Mouse (Mus musculus) heart, adult 11 months (tissue): ENCODE measurements around the gene Nfkbia.

ENCODE experiments used
- DNase-seq: peaks from one replicate; pipeline ENCODE4 v3.0.0; 2022

Gene Nfkbia

DNA sequence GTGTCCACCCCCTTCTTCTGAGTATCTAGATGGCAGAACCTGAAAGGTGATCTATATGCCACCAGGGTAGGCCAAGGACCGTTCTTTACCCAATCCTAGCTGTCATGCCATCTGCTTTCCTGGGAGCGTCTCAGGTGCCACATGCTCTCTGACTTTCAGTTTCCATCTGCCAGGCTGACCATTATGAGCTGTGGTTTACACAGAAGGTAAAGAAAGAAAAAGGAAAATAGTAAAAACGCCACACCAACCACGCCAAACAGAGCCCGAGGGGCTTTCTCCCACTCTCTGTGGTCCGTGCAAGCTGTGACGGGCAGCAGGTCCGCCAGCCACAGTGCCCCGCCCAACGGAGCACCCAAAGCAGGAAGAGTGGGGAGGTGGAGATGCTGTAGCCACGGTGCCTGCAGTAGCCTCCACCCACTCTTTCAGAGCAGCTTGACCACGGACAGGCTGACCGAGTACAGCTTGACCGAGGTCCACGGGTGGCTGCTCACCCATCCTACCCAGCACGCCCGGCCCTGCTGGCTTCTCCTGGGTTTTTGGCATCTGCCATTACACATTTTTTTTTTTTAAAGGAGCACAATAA, 27.0 kb downstream of the Nfkbia start:
- peak; percentile 97 for DNase-seq

- DNase-seq, result no peak
Observed at GRCm38 (mm10) chr12:55464846-55465361, 27.5 kb downstream of the Nfkbia start.

- peak; percentile 97 for DNase-seq
Observed at GRCm38 (mm10) chr12:55463992-55464845, 28.2 kb downstream of the Nfkbia start.

GRCm38 (mm10) chr12:55463087-55463486, 29.4 kb downstream of the Nfkbia start:
- DNase-seq, result no peak

DNA sequence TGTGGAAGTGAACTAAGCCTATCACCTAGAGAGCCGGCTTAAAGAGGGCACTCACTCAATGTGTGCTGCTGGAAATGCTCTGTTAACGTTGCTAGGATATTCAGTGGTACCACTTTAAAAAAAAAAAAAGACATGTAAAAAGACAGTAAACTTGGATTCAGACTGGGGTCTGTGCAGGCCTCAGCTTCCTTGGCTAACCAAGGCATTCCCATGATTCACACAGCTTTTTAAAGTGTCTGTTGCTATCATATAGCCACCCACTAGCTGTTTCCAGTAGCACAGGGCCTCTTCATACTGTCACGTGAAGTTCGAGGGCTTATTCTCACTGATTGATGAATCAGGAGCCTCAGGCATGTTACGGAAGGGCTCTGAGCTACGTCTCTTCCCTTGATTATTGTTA, 30.0 kb downstream of the Nfkbia start:
- DNase-seq, result no peak

GRCm38 (mm10) chr12:55461767-55462166, 30.7 kb downstream of the Nfkbia start:
- DNase-seq, result no peak

DNA sequence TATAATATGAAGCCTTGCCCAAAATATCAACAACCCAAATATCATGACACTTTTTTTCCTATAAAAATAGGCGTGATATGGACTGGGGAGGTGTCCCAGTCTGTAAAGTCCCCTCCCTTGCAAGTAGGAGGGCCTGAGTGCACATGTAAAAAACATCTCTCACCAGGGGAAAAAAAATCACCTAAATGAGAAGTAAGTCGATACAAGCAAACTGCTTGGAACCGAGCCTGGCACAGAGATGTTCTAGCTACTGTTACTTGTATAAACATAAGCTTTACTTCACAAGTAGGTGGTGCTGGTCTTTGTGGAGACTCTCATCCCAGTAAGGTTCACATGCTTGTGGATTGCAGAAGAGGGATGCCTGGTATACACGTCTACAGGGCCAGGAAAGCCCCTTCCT, 31.5 kb downstream of the Nfkbia start:
- DNase-seq, result no peak

GRCm38 (mm10) chr12:55459739-55460138, 32.7 kb downstream of the Nfkbia start:
- DNase-seq, result no peak

DNA sequence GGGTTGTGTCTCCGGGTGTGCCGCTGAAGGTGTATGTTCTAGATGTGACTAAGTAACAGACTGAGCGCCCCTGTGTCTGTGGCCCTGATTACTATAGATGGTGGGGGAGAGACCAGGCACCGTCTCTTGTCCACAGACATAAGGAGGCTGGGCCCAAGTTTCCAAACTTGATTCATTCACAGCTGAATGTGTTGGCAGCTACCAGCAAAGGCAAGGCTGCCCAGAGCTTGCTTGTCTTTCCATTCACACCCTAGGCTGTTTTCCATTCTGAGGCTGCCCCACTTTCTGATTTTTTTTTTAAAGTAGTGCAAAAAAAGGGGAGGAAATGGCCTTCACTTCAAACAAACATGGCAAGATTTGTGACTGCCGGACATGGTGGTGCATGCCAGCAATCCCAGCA, 35.6 kb downstream of the Nfkbia start:
- peak; percentile 94 for DNase-seq

DNA sequence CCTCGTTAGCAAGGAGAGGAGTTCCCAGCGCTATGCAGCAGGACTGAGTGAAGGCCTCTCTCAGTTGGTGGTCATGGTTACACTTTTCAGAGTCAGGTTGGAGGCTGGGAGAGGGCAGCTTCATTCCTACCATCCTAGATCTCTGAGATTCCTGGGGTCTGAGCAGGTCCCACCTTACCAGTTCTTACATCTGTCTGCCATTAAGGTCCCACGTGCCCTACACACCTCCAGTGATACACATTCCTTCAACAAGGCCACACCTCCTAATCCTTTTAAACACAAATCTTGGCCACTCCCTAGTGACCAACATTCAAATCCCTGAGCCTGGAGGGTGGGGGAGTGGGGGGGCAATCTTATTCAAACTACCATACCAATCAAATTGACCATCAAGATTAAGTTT, 36.3 kb downstream of the Nfkbia start:
- DNase-seq, result no peak

DNA sequence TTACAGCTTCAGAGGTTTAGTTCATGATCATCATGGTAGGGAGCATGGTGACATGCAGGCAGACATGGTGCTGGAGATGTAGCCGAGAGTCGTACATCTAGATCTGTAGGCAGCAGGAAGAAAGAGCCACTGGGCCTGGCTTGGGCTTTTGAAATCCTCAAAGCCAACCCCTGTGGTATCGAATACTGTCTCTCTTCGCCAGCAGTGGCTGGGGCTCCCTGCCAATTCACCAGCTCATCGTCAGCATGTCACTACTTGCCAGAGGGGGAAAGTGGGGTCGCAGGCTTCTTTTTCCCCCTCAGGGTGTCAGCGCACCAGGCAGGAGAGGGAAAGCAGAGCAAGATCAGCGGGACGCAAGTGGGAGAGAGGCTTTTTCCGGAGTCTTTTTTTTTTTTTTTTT, 37.2 kb downstream of the Nfkbia start:
- DNase-seq, result no peak

- DNase-seq, result no peak
Observed at GRCm38 (mm10) chr12:55453924-55454323, 38.5 kb downstream of the Nfkbia start.

- no peak for DNase-seq
Observed at GRCm38 (mm10) chr12:55452839-55453238, 39.6 kb downstream of the Nfkbia start.

- DNase-seq, result peak; percentile 96
Observed at GRCm38 (mm10) chr12:55450421-55450820, 42.0 kb downstream of the Nfkbia start.

- DNase-seq, result no peak
Observed at GRCm38 (mm10) chr12:55449048-55449447, 43.4 kb downstream of the Nfkbia start.

GRCm38 (mm10) chr12:55448457-55448856, 44.0 kb downstream of the Nfkbia start:
- no peak for DNase-seq

DNA sequence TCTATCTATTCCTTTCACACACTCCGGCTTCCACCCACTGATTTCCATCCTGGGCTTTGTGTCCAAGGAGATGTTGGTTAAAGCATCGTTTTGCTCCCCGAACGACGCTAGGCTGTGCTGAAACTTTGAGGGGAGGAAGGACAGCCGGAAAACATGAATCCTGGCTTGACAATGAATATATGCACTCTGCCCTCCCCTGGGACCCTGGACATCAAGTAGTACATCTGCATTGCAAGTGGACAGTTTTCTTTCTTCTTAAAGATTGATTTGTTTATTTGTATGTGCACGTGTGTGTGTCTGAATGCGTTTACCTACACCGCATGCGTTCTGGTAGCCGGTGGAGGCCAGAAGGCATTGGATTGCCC, 45.1 kb downstream of the Nfkbia start:
- no peak for DNase-seq

DNA sequence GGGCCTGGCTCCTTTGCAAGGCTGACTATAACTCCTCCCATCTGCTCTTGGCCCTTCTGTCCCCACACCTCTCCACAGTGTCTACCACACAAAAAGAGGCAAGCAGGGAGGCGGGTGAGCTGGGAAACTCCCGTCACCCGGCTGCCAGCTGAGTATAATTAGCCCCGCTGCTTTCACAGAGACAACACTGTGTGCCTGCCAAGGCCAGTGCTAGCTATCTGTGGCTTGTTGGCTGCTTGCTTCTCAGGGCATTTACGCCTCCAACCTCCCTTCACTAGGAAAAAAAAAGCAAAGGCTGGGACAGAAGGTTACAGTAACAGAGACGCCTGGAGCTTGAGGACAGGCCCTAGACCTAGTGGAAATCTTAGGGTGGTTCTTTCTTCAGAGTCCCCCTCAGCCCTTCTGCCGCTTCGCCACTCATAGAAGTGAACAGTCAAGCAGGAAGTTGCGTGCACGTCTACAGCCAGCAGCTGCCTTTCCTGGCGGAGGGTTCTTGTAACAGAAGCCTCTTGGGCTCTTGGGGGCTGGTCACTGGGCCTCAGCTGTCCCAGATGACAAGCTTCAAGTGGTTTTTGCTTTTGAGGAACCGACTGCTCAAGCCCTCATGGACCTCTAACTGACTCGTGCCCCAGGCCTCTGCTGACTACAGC, 45.6 kb downstream of the Nfkbia start:
- DNase-seq, result peak; percentile 99

DNA sequence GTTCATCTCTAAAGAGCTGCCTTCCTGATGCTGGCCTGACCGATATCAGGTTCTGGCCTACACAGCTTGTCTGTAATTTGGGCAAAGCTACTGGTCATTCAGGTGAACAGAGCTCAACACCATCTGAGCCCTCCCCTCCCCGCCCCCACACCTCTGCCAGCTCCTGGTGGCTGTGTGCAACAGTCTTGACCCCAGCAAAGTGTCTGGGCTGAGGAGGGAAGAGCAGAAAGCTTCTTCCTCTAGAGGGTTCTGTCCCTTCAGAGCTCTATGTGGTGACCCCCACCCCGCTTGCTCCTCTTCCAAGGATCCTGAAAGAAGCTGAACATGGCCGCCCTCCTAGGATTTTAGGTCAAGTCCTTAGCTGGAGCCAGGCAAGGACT, 46.1 kb downstream of the Nfkbia start:
- DNase-seq, result no peak

- DNase-seq, result peak; percentile 85
Observed at GRCm38 (mm10) chr12:55445583-55445982, 46.9 kb downstream of the Nfkbia start.

DNA sequence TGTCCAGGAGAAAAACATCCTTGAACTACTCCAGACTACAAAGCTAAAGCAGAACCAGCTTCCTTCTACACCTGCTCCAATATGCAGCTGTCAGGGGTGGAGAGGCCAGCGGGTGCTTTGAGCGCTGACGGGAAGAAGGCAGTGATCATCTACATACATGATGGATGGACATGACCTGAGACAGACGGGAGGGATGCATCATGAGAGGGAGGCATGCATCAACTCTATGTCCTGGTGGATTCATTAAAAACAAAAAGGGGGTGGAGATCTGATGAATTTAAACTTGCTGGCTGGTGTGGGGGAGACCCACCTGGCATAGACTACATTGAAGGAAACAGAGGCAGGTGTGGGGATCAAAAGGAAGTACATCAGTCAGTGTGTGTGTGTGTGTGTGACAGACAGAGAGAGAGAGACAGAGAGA, 48.4 kb downstream of the Nfkbia start:
- DNase-seq, result peak; percentile 87

DNA sequence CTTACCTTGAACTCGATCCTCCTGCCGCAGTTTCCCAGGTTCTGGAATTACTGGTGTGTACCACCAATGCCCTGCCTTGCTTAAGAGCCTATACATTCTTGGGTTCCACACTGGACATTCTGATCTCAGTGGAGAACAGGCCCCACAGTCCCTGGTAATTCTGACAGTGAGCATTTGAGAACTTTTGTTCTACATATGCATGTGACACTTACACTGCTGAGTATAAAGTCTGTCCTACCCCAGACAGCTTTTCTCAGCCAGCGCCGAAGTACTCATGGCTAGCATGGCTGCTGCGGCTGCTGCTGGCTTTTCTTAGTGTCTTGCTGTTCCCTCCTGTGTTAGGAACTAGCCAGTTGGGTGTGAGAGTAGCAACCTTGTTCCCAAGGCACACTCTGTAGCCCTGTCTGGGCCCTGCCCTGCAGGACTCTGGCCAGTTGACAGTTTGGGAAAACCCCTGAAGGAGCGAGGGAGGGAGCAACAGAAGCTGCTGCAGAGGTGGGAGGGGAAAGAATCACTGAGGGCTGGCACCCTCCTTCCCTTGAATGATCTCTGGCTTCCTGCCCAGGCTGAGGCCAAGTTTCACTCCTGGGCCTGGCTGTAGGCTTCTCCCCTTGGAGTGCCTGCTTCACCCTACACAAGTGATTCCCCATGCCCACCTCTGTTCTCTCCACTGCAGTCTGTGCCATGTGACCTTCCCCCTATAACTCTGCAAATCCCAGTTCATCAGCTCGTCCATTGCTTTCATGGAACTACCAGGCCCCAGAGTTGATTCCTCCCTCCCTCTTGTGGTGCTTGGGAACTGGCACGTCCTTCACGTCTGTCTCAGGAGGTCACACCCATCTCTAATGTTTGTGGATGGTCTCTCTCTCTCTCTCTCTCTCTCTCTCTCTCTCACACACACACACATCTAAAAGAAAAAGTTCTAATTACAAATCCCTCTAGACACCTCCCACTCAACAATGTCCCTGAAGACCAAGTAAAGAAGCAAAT, 49.3 kb downstream of the Nfkbia start:
- DNase-seq, result peak; percentile 98

DNA sequence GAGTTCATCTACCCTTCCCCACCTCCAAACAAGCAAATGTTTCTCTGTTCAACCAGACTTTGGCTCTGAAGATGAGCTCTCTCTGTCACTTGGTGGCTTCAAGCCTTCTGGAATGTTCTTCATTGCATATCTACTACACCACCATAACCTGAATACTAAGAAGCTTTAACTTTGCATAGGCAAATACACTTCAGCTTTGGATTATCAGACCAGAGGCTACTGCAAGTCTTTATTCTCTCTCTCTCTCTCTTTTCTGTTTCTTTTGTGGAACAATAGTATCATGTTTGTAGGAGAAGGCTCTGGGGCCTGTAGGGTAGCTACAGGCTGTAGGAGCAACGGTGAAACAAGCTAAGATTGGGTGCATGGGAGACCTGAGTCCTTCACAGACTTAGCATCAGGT, 50.2 kb downstream of the Nfkbia start:
- DNase-seq, result no peak
